Mouse (Mus musculus): ENCODE data around the gene Hnrnpm. TPM values are rescaled to one million over a fixed set of nuclear protein-coding genes. Genes with fewer than 3 reads are reported as not detected.

Gene Hnrnpm
- polyA plus RNA-seq, 1 experiment: 129 TPM

DNA sequence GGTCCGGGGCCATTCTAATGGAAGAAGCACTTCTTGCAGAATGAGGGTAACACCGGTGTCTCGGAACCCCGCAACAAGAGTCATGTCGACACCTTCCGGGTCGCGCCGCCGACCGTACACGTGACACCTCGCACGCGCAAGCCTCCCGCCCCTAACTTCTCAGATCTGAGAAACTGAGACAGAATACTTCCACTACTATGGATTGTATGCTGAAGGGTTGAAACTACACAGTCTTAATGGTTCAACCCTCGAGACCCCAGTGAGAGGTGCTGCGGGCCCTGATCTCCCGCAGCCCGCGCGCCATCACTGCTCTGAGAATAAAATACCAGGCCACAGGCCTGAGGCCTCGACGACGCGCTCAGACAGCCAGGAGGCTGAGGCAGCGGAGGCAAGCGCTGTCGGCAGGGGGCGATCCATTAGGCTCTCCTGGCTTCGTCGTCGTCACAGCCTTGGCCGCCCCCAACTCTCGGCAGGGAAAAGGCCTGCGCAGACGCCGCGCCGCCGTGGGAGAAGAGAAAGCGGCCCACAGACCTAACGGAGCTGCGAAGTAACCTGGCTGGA, 1.9 kb downstream of the Hnrnpm start:
- no peaks in the 10 kb centered on the region for H3K27me3 ChIP-seq (ENCODE audit: control insufficient read depth, insufficient read depth, insufficient read length)
- no peak for TF ChIP-seq MYOD1 (IDR thresholded peaks at IDR 0.05; ENCODE audit: control insufficient read depth, insufficient read length, low read depth)
- no peak for TF ChIP-seq MYOG (IDR thresholded peaks at IDR 0.05; ENCODE audit: control insufficient read depth, extremely low read depth, insufficient read length)
- TF ChIP-seq MAX (IDR thresholded peaks at IDR 0.05): peak; percentile 56
- peak; percentile 85 for TF ChIP-seq USF1 (IDR thresholded peaks at IDR 0.05; ENCODE audit: low read depth)
- peak; percentile 45 for TF ChIP-seq CTCF (IDR thresholded peaks at IDR 0.05; ENCODE audit: control insufficient read depth, insufficient read depth, insufficient read length)
- no peak for TF ChIP-seq FOSL1 (IDR thresholded peaks at IDR 0.05; ENCODE audit: insufficient read depth, low read length, poor library complexity, severe bottlenecking)
- no peak for TF ChIP-seq CEBPB (IDR thresholded peaks at IDR 0.05; ENCODE audit: low read depth)
- H3K36me3 ChIP-seq (ENCODE audit: control insufficient read depth, insufficient read depth): peaks cover 25% of the 10 kb centered on the region
- H3K79me3 ChIP-seq (ENCODE audit: low read depth): peaks cover 54% of the 10 kb centered on the region
- H3K4me3 ChIP-seq (ENCODE audit: insufficient read depth, poor library complexity, severe bottlenecking): peak overlapping the region; percentile 67
- H3K79me2 ChIP-seq (ENCODE audit: control insufficient read depth, insufficient read depth): peaks cover 55% of the 10 kb centered on the region
- peak overlapping the region; percentile 90 for H3ac ChIP-seq (ENCODE audit: control insufficient read depth, insufficient read length, low read depth)

DNA sequence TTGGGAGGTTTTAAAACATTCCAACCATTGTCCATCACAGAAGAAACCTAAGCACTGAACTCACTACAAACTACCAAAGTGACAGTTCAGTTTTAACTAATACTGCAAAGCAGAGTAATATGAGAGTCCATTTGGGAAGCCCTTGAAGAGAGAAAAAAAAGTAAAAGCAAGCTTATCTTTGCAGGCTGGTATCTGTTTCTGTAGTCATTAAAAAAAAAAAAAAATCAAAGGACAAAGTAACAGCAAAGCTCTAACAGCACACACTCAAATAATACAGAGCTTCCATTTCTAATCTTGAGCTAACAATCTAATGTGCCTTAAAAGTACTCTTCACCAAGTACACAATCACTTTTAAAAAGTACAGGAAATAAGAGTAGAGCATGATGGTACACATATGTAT, 4.9 kb downstream of the Hnrnpm start:
- H3K27me3 ChIP-seq (ENCODE audit: control insufficient read depth, insufficient read depth, insufficient read length): no peaks in the 10 kb centered on the region
- H3K79me3 ChIP-seq (ENCODE audit: low read depth): peaks cover 83% of the 10 kb centered on the region
- peaks cover 42% of the 10 kb centered on the region for H3K36me3 ChIP-seq (ENCODE audit: control insufficient read depth, insufficient read depth)
- H3K4me3 ChIP-seq (ENCODE audit: insufficient read depth, poor library complexity, severe bottlenecking): no peak overlapping the region
- no peak for TF ChIP-seq CEBPB (IDR thresholded peaks at IDR 0.05; ENCODE audit: low read depth)
- no peak for TF ChIP-seq MAX (IDR thresholded peaks at IDR 0.05)
- no peak for TF ChIP-seq FOSL1 (IDR thresholded peaks at IDR 0.05; ENCODE audit: insufficient read depth, low read length, poor library complexity, severe bottlenecking)
- no peak for TF ChIP-seq USF1 (IDR thresholded peaks at IDR 0.05; ENCODE audit: low read depth)
- TF ChIP-seq CTCF (IDR thresholded peaks at IDR 0.05; ENCODE audit: control insufficient read depth, insufficient read depth, insufficient read length): no peak
- no peak for TF ChIP-seq MYOD1 (IDR thresholded peaks at IDR 0.05; ENCODE audit: control insufficient read depth, insufficient read length, low read depth)
- no peak overlapping the region for H3ac ChIP-seq (ENCODE audit: control insufficient read depth, insufficient read length, low read depth)
- H3K79me2 ChIP-seq (ENCODE audit: control insufficient read depth, insufficient read depth): peaks cover 85% of the 10 kb centered on the region

DNA sequence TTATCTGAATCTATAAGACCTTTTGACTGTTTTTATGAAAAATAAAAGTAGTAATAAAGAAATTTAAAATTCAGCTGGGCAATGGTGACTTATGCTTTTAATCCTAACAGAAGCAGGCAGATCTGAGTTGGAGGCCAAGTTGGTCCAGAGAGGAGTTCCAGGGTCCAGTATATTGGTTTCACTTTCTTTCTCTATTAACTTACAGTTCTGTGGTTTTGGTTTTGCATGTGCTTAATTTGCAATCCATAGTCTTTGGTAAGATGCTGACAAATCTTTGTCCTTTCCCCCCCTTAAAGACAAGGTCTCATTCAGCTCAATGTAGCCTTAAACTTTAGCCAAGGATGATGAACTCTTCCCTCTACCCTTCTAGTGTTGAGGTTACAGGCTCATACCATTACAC, 7.9 kb downstream of the Hnrnpm start:
- Histone ChIP-seq H3K79me3 (ENCODE audit: low read depth) (peaks cover 99% of the 10 kb centered on the region), H3K79me2 (ENCODE audit: control insufficient read depth, insufficient read depth) (peaks cover 100% of the 10 kb centered on the region), H3K4me3 (ENCODE audit: insufficient read depth, poor library complexity, severe bottlenecking) (no peak overlapping the region), H3K36me3 (ENCODE audit: control insufficient read depth, insufficient read depth) (peaks cover 65% of the 10 kb centered on the region), H3ac (ENCODE audit: control insufficient read depth, insufficient read length, low read depth) (no peak overlapping the region), H3K27me3 (ENCODE audit: control insufficient read depth, insufficient read depth, insufficient read length) (no peaks in the 10 kb centered on the region)
- TF ChIP-seq FOSL1 (IDR thresholded peaks at IDR 0.05; ENCODE audit: insufficient read depth, low read length, poor library complexity, severe bottlenecking) (no peak), MAX (IDR thresholded peaks at IDR 0.05) (no peak), CTCF (IDR thresholded peaks at IDR 0.05; ENCODE audit: control insufficient read depth, insufficient read depth, insufficient read length) (no peak), USF1 (IDR thresholded peaks at IDR 0.05; ENCODE audit: low read depth) (no peak), MYOD1 (IDR thresholded peaks at IDR 0.05; ENCODE audit: control insufficient read depth, insufficient read length, low read depth) (no peak), CEBPB (IDR thresholded peaks at IDR 0.05; ENCODE audit: low read depth) (no peak), MYOG (IDR thresholded peaks at IDR 0.05; ENCODE audit: control insufficient read depth, extremely low read depth, insufficient read length) (no peak)

DNA sequence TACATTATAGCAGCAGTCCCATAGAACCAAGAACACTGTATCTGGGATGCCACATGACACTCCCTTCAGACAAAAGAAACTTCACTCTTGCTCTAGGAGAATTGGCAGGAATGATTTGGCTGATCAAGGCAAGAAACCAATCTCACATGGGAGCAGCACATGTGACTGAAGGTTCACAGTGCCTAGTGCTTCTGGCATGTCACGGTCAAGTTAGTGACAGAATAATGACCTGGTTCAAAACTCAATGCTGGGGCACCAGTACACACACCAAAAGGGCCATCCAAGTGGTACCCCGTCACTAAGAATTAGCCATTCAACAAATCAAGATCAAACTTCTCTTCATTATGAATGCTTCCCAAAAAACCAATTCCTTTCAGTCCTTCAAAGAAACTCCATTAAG, 10.6 kb downstream of the Hnrnpm start:
- H3K4me3 ChIP-seq (ENCODE audit: insufficient read depth, poor library complexity, severe bottlenecking): no peak overlapping the region

DNA sequence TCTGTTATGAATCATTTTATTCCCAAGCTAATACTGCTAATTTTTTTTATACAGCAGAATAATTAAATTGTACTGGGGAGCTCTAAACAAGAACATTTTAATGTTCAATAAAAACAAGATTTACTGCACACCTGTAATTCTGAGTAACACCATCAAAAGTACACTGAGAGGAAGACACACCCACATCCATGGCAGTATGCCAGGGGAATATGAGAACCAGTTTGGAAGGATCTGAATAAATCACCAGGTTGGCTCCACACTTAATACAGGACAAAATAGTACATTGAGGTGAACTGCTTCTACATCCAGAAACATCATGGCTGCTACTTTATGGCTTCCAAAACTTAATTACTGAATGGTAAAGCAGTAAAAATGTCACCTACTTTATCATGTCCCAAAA, 11.2 kb downstream of the Hnrnpm start:
- peaks cover 99% of the 10 kb centered on the region for H3K79me3 ChIP-seq (ENCODE audit: low read depth)
- H3K79me2 ChIP-seq (ENCODE audit: control insufficient read depth, insufficient read depth): peaks cover 100% of the 10 kb centered on the region
- H3K27me3 ChIP-seq (ENCODE audit: control insufficient read depth, insufficient read depth, insufficient read length): no peaks in the 10 kb centered on the region
- H3ac ChIP-seq (ENCODE audit: control insufficient read depth, insufficient read length, low read depth): no peak overlapping the region
- TF ChIP-seq MYOG (IDR thresholded peaks at IDR 0.05; ENCODE audit: control insufficient read depth, extremely low read depth, insufficient read length) (no peak), USF1 (IDR thresholded peaks at IDR 0.05; ENCODE audit: low read depth) (no peak), MYOD1 (IDR thresholded peaks at IDR 0.05; ENCODE audit: control insufficient read depth, insufficient read length, low read depth) (no peak), CEBPB (IDR thresholded peaks at IDR 0.05; ENCODE audit: low read depth) (no peak), FOSL1 (IDR thresholded peaks at IDR 0.05; ENCODE audit: insufficient read depth, low read length, poor library complexity, severe bottlenecking) (no peak), CTCF (IDR thresholded peaks at IDR 0.05; ENCODE audit: control insufficient read depth, insufficient read depth, insufficient read length) (no peak), MAX (IDR thresholded peaks at IDR 0.05) (no peak)
- no peak overlapping the region for H3K4me3 ChIP-seq (ENCODE audit: insufficient read depth, poor library complexity, severe bottlenecking)
- H3K36me3 ChIP-seq (ENCODE audit: control insufficient read depth, insufficient read depth): peaks cover 44% of the 10 kb centered on the region

More for the DNA sequence above, 10.6 kb downstream of the Hnrnpm start:
- Histone ChIP-seq H3K27me3 (ENCODE audit: control insufficient read depth, insufficient read depth, insufficient read length) (no peaks in the 10 kb centered on the region), H3K79me2 (ENCODE audit: control insufficient read depth, insufficient read depth) (peaks cover 100% of the 10 kb centered on the region), H3K79me3 (ENCODE audit: low read depth) (peaks cover 99% of the 10 kb centered on the region), H3K36me3 (ENCODE audit: control insufficient read depth, insufficient read depth) (peaks cover 44% of the 10 kb centered on the region), H3ac (ENCODE audit: control insufficient read depth, insufficient read length, low read depth) (no peak overlapping the region)
- TF ChIP-seq CTCF (IDR thresholded peaks at IDR 0.05; ENCODE audit: control insufficient read depth, insufficient read depth, insufficient read length): no peak
- no peak for TF ChIP-seq MAX (IDR thresholded peaks at IDR 0.05)
- TF ChIP-seq MYOG (IDR thresholded peaks at IDR 0.05; ENCODE audit: control insufficient read depth, extremely low read depth, insufficient read length): no peak
- no peak for TF ChIP-seq MYOD1 (IDR thresholded peaks at IDR 0.05; ENCODE audit: control insufficient read depth, insufficient read length, low read depth)
- TF ChIP-seq USF1 (IDR thresholded peaks at IDR 0.05; ENCODE audit: low read depth): no peak
- TF ChIP-seq CEBPB (IDR thresholded peaks at IDR 0.05; ENCODE audit: low read depth): no peak
- no peak for TF ChIP-seq FOSL1 (IDR thresholded peaks at IDR 0.05; ENCODE audit: insufficient read depth, low read length, poor library complexity, severe bottlenecking)

Measured in C2C12 (cell line).